Mouse (Mus musculus): ENCODE measurements around the gene Gm45785. TPM values are rescaled to one million over a fixed set of nuclear protein-coding genes. Genes with fewer than 3 reads are reported as not detected.
A peak's percentile ranks its signal among the peaks of the same experiment; 100 is the strongest.

Gm45785 gene
- polyA plus RNA-seq, 1 experiment from 2014 or later, result 0.18 TPM

- Histone ChIP-seq H3K9ac (ENCODE audit: low read depth, low read length) (peak overlapping the region; percentile 86), H3K27me3 (ENCODE audit: insufficient read depth, low read length) (no peaks in the 10 kb centered on the region), H3K36me3 (ENCODE audit: insufficient read depth, low read length) (peaks cover 8% of the 10 kb centered on the region; the same call in 1 of the 2 replicates), H3K27ac (peak overlapping the region; percentile 92), H3K4me3 (replicated peaks; ENCODE audit: low read depth, low read length) (peak overlapping the region; percentile 85), H3K9me3 (replicated peaks; ENCODE audit: low read length) (no peaks in the 10 kb centered on the region), H3K4me1 (replicated peaks; ENCODE audit: insufficient read depth, low read length) (0 out of 2 replicates have a peak, but pooled peaks cover 3% of the 10 kb centered on the region), H3K4me2 (ENCODE audit: low read length) (peak overlapping the region; percentile 89)
- ATAC-seq (replicated peaks; ENCODE audit: low FRiP score, low read depth) (no peak), DNase-seq (ENCODE audit: low spot score) (peak; percentile 13)
- WGBS, result 10% methylated on average over 8 of the region's 8 CpGs
- no peak for TF ChIP-seq CTCF (IDR thresholded peaks at IDR 0.05; ENCODE audit: low read depth)
Observed at GRCm38 (mm10) chr7:140880865-140881515, 24.9 kb upstream of the Gm45785 start.

GRCm38 (mm10) chr7:140880419-140880818, 24.3 kb upstream of the Gm45785 start:
- Histone ChIP-seq H3K4me3 (replicated peaks; ENCODE audit: low read depth, low read length) (no peak overlapping the region), H3K4me1 (replicated peaks; ENCODE audit: insufficient read depth, low read length) (0 out of 2 replicates have a peak, but pooled peaks cover 3% of the 10 kb centered on the region), H3K4me2 (ENCODE audit: low read length) (peak overlapping the region; percentile 89; the same call in 1 of the 2 replicates), H3K27ac (peak overlapping the region; percentile 42; the same call in 1 of the 2 replicates), H3K36me3 (ENCODE audit: insufficient read depth, low read length) (peaks cover 8% of the 10 kb centered on the region; the same call in 1 of the 2 replicates), H3K9ac (ENCODE audit: low read depth, low read length) (no peak overlapping the region), H3K27me3 (ENCODE audit: insufficient read depth, low read length) (no peaks in the 10 kb centered on the region), H3K9me3 (replicated peaks; ENCODE audit: low read length) (no peaks in the 10 kb centered on the region)
- TF ChIP-seq CTCF (IDR thresholded peaks at IDR 0.05; ENCODE audit: low read depth), result no peak
- DNase-seq (ENCODE audit: low spot score) (no peak), ATAC-seq (replicated peaks; ENCODE audit: low FRiP score, low read depth) (no peak)
- 72% methylated on average over 3 of the region's 3 CpGs for WGBS

DNA sequence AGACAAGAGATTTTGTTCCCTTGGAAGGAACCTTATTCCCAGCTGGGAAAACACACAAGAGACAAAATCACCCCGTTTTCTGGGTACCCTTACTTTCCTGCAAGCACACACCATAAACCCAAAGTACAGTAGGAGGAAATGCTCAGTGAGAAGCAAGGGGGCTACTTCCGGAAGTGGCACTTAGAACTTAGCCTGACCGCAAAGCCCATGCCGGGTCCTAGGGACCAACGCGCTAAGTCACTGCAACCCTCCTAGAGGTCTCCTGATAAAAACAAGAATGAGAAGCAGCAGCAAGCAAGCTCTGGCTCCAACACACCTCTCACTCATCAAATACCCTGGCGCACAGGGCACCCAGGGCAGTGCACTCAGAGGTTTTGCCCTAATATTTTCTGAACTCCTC, 23.2 kb upstream of the Gm45785 start:
- Histone ChIP-seq H3K9me3 (replicated peaks; ENCODE audit: low read length) (no peaks in the 10 kb centered on the region), H3K27me3 (ENCODE audit: insufficient read depth, low read length) (no peaks in the 10 kb centered on the region), H3K4me2 (ENCODE audit: low read length) (no peak overlapping the region), H3K4me3 (replicated peaks; ENCODE audit: low read depth, low read length) (no peak overlapping the region), H3K36me3 (ENCODE audit: insufficient read depth, low read length) (peaks cover 13% of the 10 kb centered on the region), H3K27ac (no peak overlapping the region), H3K4me1 (replicated peaks; ENCODE audit: insufficient read depth, low read length) (0 out of 2 replicates have a peak, but pooled peaks cover 3% of the 10 kb centered on the region), H3K9ac (ENCODE audit: low read depth, low read length) (no peak overlapping the region)
- no peak for TF ChIP-seq CTCF (IDR thresholded peaks at IDR 0.05; ENCODE audit: low read depth)
- ATAC-seq (replicated peaks; ENCODE audit: low FRiP score, low read depth), result no peak
- WGBS, result 91% methylated on average over 7 of the region's 7 CpGs
- DNase-seq (ENCODE audit: low spot score), result no peak

- TF ChIP-seq CTCF (IDR thresholded peaks at IDR 0.05; ENCODE audit: low read depth), result no peak
- ATAC-seq (replicated peaks; ENCODE audit: low FRiP score, low read depth) (no peak), DNase-seq (ENCODE audit: low spot score) (no peak)
- Histone ChIP-seq H3K4me2 (ENCODE audit: low read length) (no peak overlapping the region), H3K36me3 (ENCODE audit: insufficient read depth, low read length) (peaks cover 20% of the 10 kb centered on the region), H3K27me3 (ENCODE audit: insufficient read depth, low read length) (no peaks in the 10 kb centered on the region), H3K4me3 (replicated peaks; ENCODE audit: low read depth, low read length) (no peak overlapping the region), H3K4me1 (replicated peaks; ENCODE audit: insufficient read depth, low read length) (0 out of 2 replicates have a peak, but pooled peaks cover 3% of the 10 kb centered on the region), H3K27ac (no peak overlapping the region), H3K9me3 (replicated peaks; ENCODE audit: low read length) (no peaks in the 10 kb centered on the region), H3K9ac (ENCODE audit: low read depth, low read length) (no peak overlapping the region)
- 92% methylated on average over 6 of the region's 6 CpGs for WGBS
Observed at GRCm38 (mm10) chr7:140877364-140877763, 21.2 kb upstream of the Gm45785 start.

DNA sequence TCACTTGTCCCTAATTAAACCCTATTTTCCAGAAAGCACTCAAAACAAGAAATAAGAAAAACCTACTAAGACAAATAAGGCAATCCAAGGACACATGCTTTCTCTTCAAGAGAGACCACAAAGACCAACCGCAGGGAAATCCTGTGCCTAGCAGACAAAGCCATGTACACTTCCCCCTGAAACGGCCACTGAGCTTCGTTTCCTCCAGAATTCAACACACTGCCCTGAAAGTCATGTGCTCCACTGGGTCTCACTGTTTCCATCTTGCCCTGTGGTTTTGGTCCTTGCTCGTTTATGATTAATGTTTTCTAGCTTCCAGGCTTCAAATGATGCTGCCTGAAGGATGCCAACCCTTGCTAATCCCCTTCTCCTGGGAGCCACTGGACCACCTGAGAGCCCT, 18.1 kb upstream of the Gm45785 start:
- DNase-seq (ENCODE audit: low spot score) (no peak), ATAC-seq (replicated peaks; ENCODE audit: low FRiP score, low read depth) (no peak)
- 91% methylated on average over 4 of the region's 4 CpGs for WGBS
- H3K27me3 ChIP-seq (ENCODE audit: insufficient read depth, low read length), result no peaks in the 10 kb centered on the region
- no peak overlapping the region for H3K27ac ChIP-seq
- H3K36me3 ChIP-seq (ENCODE audit: insufficient read depth, low read length), result peaks cover 22% of the 10 kb centered on the region
- TF ChIP-seq CTCF (IDR thresholded peaks at IDR 0.05; ENCODE audit: low read depth), result no peak
- H3K4me3 ChIP-seq (replicated peaks; ENCODE audit: low read depth, low read length), result no peak overlapping the region
- no peak overlapping the region for H3K4me2 ChIP-seq (ENCODE audit: low read length)
- no peaks in the 10 kb centered on the region for H3K4me1 ChIP-seq (replicated peaks; ENCODE audit: insufficient read depth, low read length)
- no peaks in the 10 kb centered on the region for H3K9me3 ChIP-seq (replicated peaks; ENCODE audit: low read length)
- H3K9ac ChIP-seq (ENCODE audit: low read depth, low read length), result no peak overlapping the region

DNA sequence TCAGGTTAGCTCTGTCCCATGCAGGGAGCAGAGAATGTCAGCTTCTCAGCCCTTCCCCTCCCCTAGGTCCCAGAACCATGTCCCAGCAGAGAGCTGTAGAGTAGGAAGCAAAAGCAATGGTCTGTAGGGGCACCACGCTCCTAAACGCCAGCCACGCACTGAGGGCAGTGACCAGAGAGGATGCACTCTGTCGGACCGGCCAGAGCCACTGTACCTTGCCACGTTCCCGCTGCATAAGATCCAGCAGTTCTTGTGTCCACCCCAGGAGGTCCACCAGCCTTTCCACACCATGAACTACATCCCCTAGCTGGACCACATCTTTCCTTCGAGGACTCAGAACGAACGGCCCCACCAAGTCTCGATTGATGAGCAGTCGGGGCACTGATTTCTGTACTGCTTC, 8.6 kb upstream of the Gm45785 start:
- Histone ChIP-seq H3K36me3 (ENCODE audit: insufficient read depth, low read length) (peaks cover 48% of the 10 kb centered on the region), H3K9me3 (replicated peaks; ENCODE audit: low read length) (no peaks in the 10 kb centered on the region)
- WGBS, result 89% methylated on average over 12 of the region's 12 CpGs

More for the DNA sequence above, 8.6 kb upstream of the Gm45785 start:
- no peak for DNase-seq (ENCODE audit: low spot score)
- Histone ChIP-seq H3K9ac (ENCODE audit: low read depth, low read length) (no peak overlapping the region), H3K27me3 (ENCODE audit: insufficient read depth, low read length) (no peaks in the 10 kb centered on the region), H3K4me3 (replicated peaks; ENCODE audit: low read depth, low read length) (no peak overlapping the region), H3K4me1 (replicated peaks; ENCODE audit: insufficient read depth, low read length) (no peaks in the 10 kb centered on the region), H3K4me2 (ENCODE audit: low read length) (no peak overlapping the region), H3K27ac (no peak overlapping the region)
- ATAC-seq (replicated peaks; ENCODE audit: low FRiP score, low read depth), result no peak
- no peak for TF ChIP-seq CTCF (IDR thresholded peaks at IDR 0.05; ENCODE audit: low read depth)

All from kidney, postnatal 0 days (tissue).